Mouse (Mus musculus) lung, embryonic 14.5 days (tissue): ENCODE results near the gene Fau. TPM values are rescaled to one million over a fixed set of nuclear protein-coding genes. Genes with fewer than 3 reads are reported as not detected.

Source experiments
- ATAC-seq: fragments of 200-750 bp; cut with Nextera tagmentation; 2 replicates; pipeline ENCODE4 v1.8.0; 2017; ENCODE audit warnings: mild to moderate bottlenecking, moderate TSS enrichment, moderate library complexity; ENCODE audit not compliant: insufficient read depth
- DNase-seq: peaks from one replicate; pipeline ENCODE4 v3.0.0-alpha.2; 2015
- H3K27ac ChIP-seq: fragments of 300-500 bp; sonication (generic); 2 replicates; pipeline ENCODE4 v1.5.1; 2014; ENCODE audit warnings: low read depth, mild to moderate bottlenecking, moderate library complexity
- H3K27me3 ChIP-seq: fragments of 300-500 bp; sonication (generic); 2 replicates; pipeline ENCODE4 v1.6.1; 2014; ENCODE audit warnings: low read length, control low read depth; ENCODE audit not compliant: insufficient read depth
- H3K36me3 ChIP-seq: fragments of 300-500 bp; sonication (generic); 2 replicates; pipeline ENCODE4 v1.6.1; 2014; ENCODE audit warnings: control low read depth; ENCODE audit not compliant: insufficient read depth
- H3K4me1 ChIP-seq: fragments of 300-500 bp; sonication (generic); 2 replicates; pipeline ENCODE4 v1.6.1; 2014; ENCODE audit warnings: antibody characterized with exemption, control low read depth; ENCODE audit not compliant: insufficient read depth
- H3K4me2 ChIP-seq: fragments of 300-500 bp; sonication (generic); 2 replicates; pipeline ENCODE4 v1.6.1; 2014; ENCODE audit warnings: mild to moderate bottlenecking
- H3K4me3 ChIP-seq: fragments of 300-500 bp; sonication (generic); 2 replicates; pipeline ENCODE4 v1.5.1; 2014; ENCODE audit warnings: low read depth, low read length
- H3K9ac ChIP-seq: fragments of 300-500 bp; sonication (generic); 2 replicates; pipeline ENCODE4 v1.6.1; 2014
- H3K9me3 ChIP-seq: fragments of 300-500 bp; sonication (generic); 2 replicates; pipeline ENCODE4 v1.6.1; 2016; ENCODE audit warnings: low read depth, low read length, control low read depth
- CTCF ChIP-seq: IDR thresholded peaks from 2 replicates; pipeline ENCODE4 v1.5.1; 2016; ENCODE audit warnings: antibody characterized with exemption, low read depth
- WGBS: fragments of 180-500 bp; shearing (Covaris S2); extraction: QIAGEN DNeasy Blood & Tissue Kit; methylation state at CpG from one replicate; pipeline ENCODE4 v1.1.7; 2014; 5-methylcytosine and 5-hydroxymethylcytosine counted together
- polyA plus RNA-seq: library from polyadenylated mRNA; unstranded; fragments of >200 nt; fragmentation: Nextera tagmentation; extraction: Ambion mirVana; gene quantifications from 2 replicates; pipeline ENCODE4 v1.2.1, GENCODE M21; 2014

Gene Fau
- polyA plus RNA-seq, 1 experiment from 2014 or later, result 825 TPM

- peak; percentile 88 for DNase-seq
- Histone ChIP-seq H3K4me3 (peak overlapping the region; percentile 84), H3K4me1 (peaks cover 3% of the 10 kb centered on the region), H3K9me3 (no peaks in the 10 kb centered on the region), H3K27me3 (no peaks in the 10 kb centered on the region), H3K36me3 (peaks cover 66% of the 10 kb centered on the region), H3K9ac (peak overlapping the region; percentile 70), H3K27ac (peak overlapping the region; percentile 84), H3K4me2 (peak overlapping the region; percentile 91)
- no peak for TF ChIP-seq CTCF
- ATAC-seq, result peak; percentile 76
- under 1% methylated on average over 17 of the region's 17 CpGs for WGBS
Measured at GRCm38 (mm10) chr19:6085417-6085879, 27.8 kb downstream of the Fau start.

GRCm38 (mm10) chr19:6088841-6089240 is 31.2 kb downstream of the Fau start:
- no peak for DNase-seq
- Histone ChIP-seq H3K9me3 (no peaks in the 10 kb centered on the region), H3K4me2 (no peak overlapping the region), H3K27me3 (no peaks in the 10 kb centered on the region), H3K4me1 (peaks cover 3% of the 10 kb centered on the region), H3K27ac (no peak overlapping the region), H3K36me3 (peaks cover 73% of the 10 kb centered on the region), H3K9ac (no peak overlapping the region), H3K4me3 (no peak overlapping the region)
- 94% methylated on average over 13 of the region's 13 CpGs for WGBS
- no peak for TF ChIP-seq CTCF
- ATAC-seq, result no peak

- TF ChIP-seq CTCF, result no peak
- Histone ChIP-seq H3K4me2 (no peak within 1 kb of the TSS), H3K4me3 (no peak within 1 kb of the TSS), H3K27me3 (no peaks in the 10 kb centered on the region), H3K9me3 (no peaks in the 10 kb centered on the region), H3K36me3 (peaks cover 70% of the 10 kb centered on the region), H3K27ac (no peak within 1 kb of the TSS), H3K9ac (no peak within 1 kb of the TSS; the same call in 1 of the 2 replicates), H3K4me1 (no peaks in the 10 kb centered on the region)
- WGBS, result 85% methylated on average over 7 of the region's 7 CpGs
- DNase-seq (no peak), ATAC-seq (no peak)
Measured at GRCm38 (mm10) chr19:6094119-6094518, 36.5 kb downstream of the Fau start, which contains the start of gene AC131692.1. Gene AC131692.1, plus strand, starts transcription at chr19:6094419.

GRCm38 (mm10) chr19:6097847-6098246 is 40.2 kb downstream of the Fau start:
- ATAC-seq (no peak), DNase-seq (no peak)
- 69% methylated on average over 3 of the region's 3 CpGs for WGBS
- no peak for TF ChIP-seq CTCF
- Histone ChIP-seq H3K9me3 (no peaks in the 10 kb centered on the region), H3K27ac (no peak overlapping the region), H3K4me3 (no peak overlapping the region), H3K4me1 (no peaks in the 10 kb centered on the region), H3K9ac (no peak overlapping the region), H3K4me2 (no peak overlapping the region), H3K27me3 (no peaks in the 10 kb centered on the region), H3K36me3 (peaks cover 34% of the 10 kb centered on the region)

GRCm38 (mm10) chr19:6101186-6101585 is 43.5 kb downstream of the Fau start:
- WGBS, result 51% methylated on average over 6 of the region's 6 CpGs
- H3K27me3 ChIP-seq, result no peaks in the 10 kb centered on the region
- ATAC-seq, result no peak
- no peak overlapping the region for H3K4me2 ChIP-seq
- H3K4me1 ChIP-seq, result no peaks in the 10 kb centered on the region
- TF ChIP-seq CTCF, result no peak
- no peak overlapping the region for H3K4me3 ChIP-seq
- no peaks in the 10 kb centered on the region for H3K9me3 ChIP-seq
- no peak overlapping the region for H3K27ac ChIP-seq
- no peak for DNase-seq
- H3K9ac ChIP-seq, result no peak overlapping the region
- H3K36me3 ChIP-seq, result 0 out of 2 replicates have a peak, but pooled peaks cover 10% of the 10 kb centered on the region

GRCm38 (mm10) chr19:6102169-6102853 is 44.7 kb downstream of the Fau start:
- no peak overlapping the region for H3K9ac ChIP-seq
- no peak for ATAC-seq
- WGBS, result 74% methylated on average over 6 of the region's 6 CpGs

GRCm38 (mm10) chr19:6104476-6104875 is 46.8 kb downstream of the Fau start:
- TF ChIP-seq CTCF, result no peak
- H3K27ac ChIP-seq, result no peak overlapping the region
- H3K9ac ChIP-seq, result no peak overlapping the region; the same call in 1 of the 2 replicates

More at GRCm38 (mm10) chr19:6102169-6102853, 44.7 kb downstream of the Fau start:
- Histone ChIP-seq H3K4me3 (no peak overlapping the region), H3K27me3 (no peaks in the 10 kb centered on the region), H3K36me3 (0 out of 2 replicates have a peak, but pooled peaks cover 10% of the 10 kb centered on the region), H3K4me1 (no peaks in the 10 kb centered on the region), H3K9me3 (no peaks in the 10 kb centered on the region), H3K4me2 (no peak overlapping the region), H3K27ac (no peak overlapping the region)
- DNase-seq, result no peak
- TF ChIP-seq CTCF, result no peak

More at GRCm38 (mm10) chr19:6104476-6104875, 46.8 kb downstream of the Fau start:
- Histone ChIP-seq H3K27me3 (no peaks in the 10 kb centered on the region), H3K4me1 (no peaks in the 10 kb centered on the region), H3K9me3 (no peaks in the 10 kb centered on the region), H3K4me2 (no peak overlapping the region), H3K4me3 (no peak overlapping the region), H3K36me3 (no peaks in the 10 kb centered on the region)
- 69% methylated on average over 4 of the region's 4 CpGs for WGBS
- ATAC-seq (no peak), DNase-seq (no peak)
